Mouse (Mus musculus): ENCODE data around the gene Lama5.

Gene Lama5

GRCm38 (mm10) chr2:180254436-180255209, 29.0 kb upstream of the Lama5 start:
- no peak for DNase-seq

GRCm38 (mm10) chr2:180251838-180252237, 26.2 kb upstream of the Lama5 start:
- no peak for DNase-seq

- peak; percentile 90 for DNase-seq
Observed at GRCm38 (mm10) chr2:180250930-180251611, 25.4 kb upstream of the Lama5 start.

- no peak for DNase-seq
Observed at GRCm38 (mm10) chr2:180248947-180249660, 23.4 kb upstream of the Lama5 start.

GRCm38 (mm10) chr2:180247916-180248315, 22.3 kb upstream of the Lama5 start:
- DNase-seq = no peak

GRCm38 (mm10) chr2:180243108-180243507, 17.4 kb upstream of the Lama5 start:
- DNase-seq = no peak

- no peak for DNase-seq
Observed at GRCm38 (mm10) chr2:180238591-180238990, 12.9 kb upstream of the Lama5 start.

- DNase-seq = no peak
Observed at GRCm38 (mm10) chr2:180237601-180238345, 12.1 kb upstream of the Lama5 start.

GRCm38 (mm10) chr2:180236930-180237329, 11.3 kb upstream of the Lama5 start:
- DNase-seq = no peak

GRCm38 (mm10) chr2:180236500-180236899, 10.8 kb upstream of the Lama5 start:
- DNase-seq = no peak

GRCm38 (mm10) chr2:180235788-180236187, 10.1 kb upstream of the Lama5 start:
- DNase-seq = no peak

- DNase-seq = no peak
Observed at GRCm38 (mm10) chr2:180234980-180235379, 9.3 kb upstream of the Lama5 start.

- no peak for DNase-seq
Observed at GRCm38 (mm10) chr2:180234353-180234752, 8.7 kb upstream of the Lama5 start.

GRCm38 (mm10) chr2:180233101-180233904, 7.6 kb upstream of the Lama5 start:
- no peak for DNase-seq

- DNase-seq = no peak
Observed at GRCm38 (mm10) chr2:180230482-180230881, 4.8 kb upstream of the Lama5 start.

- DNase-seq = no peak
Observed at GRCm38 (mm10) chr2:180229129-180229528, 3.5 kb upstream of the Lama5 start.

- no peak for DNase-seq
Observed at GRCm38 (mm10) chr2:180228592-180228991, 2.9 kb upstream of the Lama5 start.

- DNase-seq = no peak
Observed at GRCm38 (mm10) chr2:180228060-180228458, 2.4 kb upstream of the Lama5 start.

- peak; percentile 85 for DNase-seq
Observed at GRCm38 (mm10) chr2:180227262-180228059, 1.8 kb upstream of the Lama5 start.

GRCm38 (mm10) chr2:180225044-180225761, 456 bp downstream of the Lama5 start:
- DNase-seq = peak; percentile 64

GRCm38 (mm10) chr2:180224647-180225043, 1.0 kb downstream of the Lama5 start:
- no peak for DNase-seq
